Mouse (Mus musculus) megakaryocyte, embryonic 14.5 days (primary cell): ENCODE results near the gene Fam19a5. TPM values are rescaled to one million over a fixed set of nuclear protein-coding genes. Genes with fewer than 3 reads are reported as not detected.

ENCODE experiments used
- H3K27me3 ChIP-seq: replicated peaks from 2 replicates; pipeline ENCODE3; 2012; ENCODE audit warnings: inconsistent platforms
- H3K36me3 ChIP-seq: replicated peaks from 2 replicates; pipeline ENCODE3; 2012; ENCODE audit warnings: low read length, inconsistent platforms, mixed read lengths
- H3K4me1 ChIP-seq: 2 replicates; pipeline ENCODE4 v1.6.1; 2012; ENCODE audit warnings: inconsistent platforms
- H3K4me3 ChIP-seq: replicated peaks from 2 replicates; pipeline ENCODE3; 2012; ENCODE audit warnings: moderate library complexity, mild to moderate bottlenecking, inconsistent platforms
- H3K9me3 ChIP-seq: 2 replicates; pipeline ENCODE4 v1.6.1; 2012; ENCODE audit warnings: inconsistent platforms
- FLI1 ChIP-seq: IDR thresholded peaks from 2 replicates; pipeline ENCODE4 v1.6.1; 2012; ENCODE audit warnings: low read length, inconsistent platforms, mixed read lengths
- GATA1 ChIP-seq: IDR thresholded peaks from 3 replicates; pipeline ENCODE4 v1.6.1; 2012; ENCODE audit warnings: mixed read lengths, low read length, inconsistent platforms, borderline replicate concordance
- polyA plus RNA-seq: library from polyadenylated mRNA; stranded (reverse); fragments of >175 nt; gene quantifications from 2 replicates; pipeline ENCODE4 v1.2.3, GENCODE M21; 2012; ENCODE audit warnings: low replicate concordance; ENCODE audit not compliant: insufficient read depth

Fam19a5 gene
- polyA plus RNA-seq, 1 experiment: 0.08 TPM

DNA sequence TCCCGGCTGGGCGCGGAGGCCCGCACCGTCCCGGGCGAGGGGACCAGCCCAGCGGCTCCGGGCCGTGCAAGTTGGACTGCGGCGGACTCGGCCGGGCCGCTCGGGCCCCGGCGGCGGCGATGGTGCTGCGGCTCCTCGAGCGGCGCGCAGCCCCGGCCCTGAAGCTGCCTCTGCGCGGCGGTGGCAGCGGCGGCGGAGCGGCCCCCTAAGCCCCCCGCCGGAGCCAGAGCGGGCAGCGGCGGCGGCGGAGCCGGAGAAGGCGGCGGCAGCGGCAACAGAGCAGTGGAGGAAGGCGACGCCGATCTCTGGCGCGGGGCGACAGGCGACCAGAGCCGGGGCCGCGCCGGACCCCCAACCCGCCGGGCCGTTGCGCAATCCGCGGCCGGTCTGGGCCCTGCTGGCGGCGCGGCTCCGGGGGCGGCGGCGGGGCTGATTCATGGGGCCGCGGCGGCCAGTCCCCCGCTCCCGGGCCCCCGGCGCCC, 80.6 kb downstream of the Fam19a5 start:
- Histone ChIP-seq H3K9me3 (no peaks in the 10 kb centered on the region), H3K4me1 (no peaks in the 10 kb centered on the region), H3K4me3 (no peak overlapping the region)

DNA sequence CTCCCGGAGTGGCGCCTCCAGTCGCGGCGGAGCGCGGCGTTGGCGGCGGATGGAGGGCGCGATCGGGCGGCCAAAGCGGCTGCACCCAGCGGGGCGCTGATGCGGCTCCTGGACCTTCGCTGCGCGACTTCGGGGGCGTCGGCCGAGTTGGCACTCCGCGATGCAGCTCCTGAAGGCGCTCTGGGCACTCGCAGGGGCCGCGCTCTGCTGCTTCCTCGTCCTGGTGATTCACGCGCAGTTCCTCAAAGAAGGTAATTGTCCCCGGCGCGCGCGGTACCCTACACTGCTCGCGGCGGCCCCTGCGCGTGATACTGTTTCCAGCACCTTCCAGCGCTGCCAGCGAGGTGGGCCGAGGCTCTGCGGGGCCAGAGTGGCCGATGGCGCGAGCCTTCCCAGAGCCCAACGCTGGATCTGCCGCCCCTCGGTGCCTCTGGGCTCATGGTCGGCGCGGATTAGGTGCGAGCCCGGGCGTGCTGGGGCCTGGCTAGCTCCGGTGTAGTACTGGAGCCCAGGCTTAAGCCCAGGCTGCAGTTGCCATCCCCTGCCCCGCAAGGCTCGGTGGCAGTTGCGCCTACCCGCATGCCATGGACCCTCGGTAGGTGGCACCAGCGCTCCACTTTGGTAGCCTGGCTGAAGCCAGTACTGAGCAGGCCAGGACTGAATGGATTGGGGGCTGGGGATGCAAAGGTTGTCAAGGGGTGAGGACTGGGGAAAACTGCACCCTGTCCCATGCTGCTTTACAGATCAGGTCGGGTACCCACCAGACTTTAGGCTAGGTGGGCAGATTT, 81.3 kb downstream of the Fam19a5 start:
- no peaks in the 10 kb centered on the region for H3K36me3 ChIP-seq
- H3K9me3 ChIP-seq: no peaks in the 10 kb centered on the region
- H3K27me3 ChIP-seq: peaks cover 58% of the 10 kb centered on the region
- no peak overlapping the region for H3K4me3 ChIP-seq
- H3K4me1 ChIP-seq: no peaks in the 10 kb centered on the region
- TF ChIP-seq GATA1 (no peak), FLI1 (no peak)

More for the DNA sequence above, 80.6 kb downstream of the Fam19a5 start:
- Histone ChIP-seq H3K27me3 (peaks cover 58% of the 10 kb centered on the region), H3K36me3 (no peaks in the 10 kb centered on the region)
- TF ChIP-seq GATA1 (no peak), FLI1 (no peak)

DNA sequence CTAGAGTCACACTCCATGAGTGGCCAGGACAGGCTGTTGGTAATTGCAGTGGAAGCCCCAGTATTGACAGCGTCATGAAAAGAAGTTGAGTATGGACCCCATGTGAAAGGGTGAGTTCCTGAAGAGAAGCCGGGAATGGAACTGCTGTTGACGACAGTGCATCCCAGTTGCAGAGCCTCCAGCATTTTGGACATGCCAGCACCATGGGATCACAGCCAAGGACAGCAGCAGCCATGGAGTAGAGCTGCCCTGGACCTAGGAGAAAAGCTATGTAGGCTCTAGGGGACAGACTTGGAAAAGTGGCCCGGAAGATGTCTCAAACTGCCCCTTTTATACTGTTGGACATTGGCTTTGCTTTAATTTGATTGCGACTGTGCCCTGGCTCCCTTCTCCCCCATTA, 91.2 kb downstream of the Fam19a5 start:
- no peak for TF ChIP-seq FLI1
- no peak for TF ChIP-seq GATA1
- Histone ChIP-seq H3K4me1 (no peaks in the 10 kb centered on the region), H3K27me3 (no peaks in the 10 kb centered on the region), H3K4me3 (no peak overlapping the region), H3K36me3 (no peaks in the 10 kb centered on the region), H3K9me3 (peaks cover 45% of the 10 kb centered on the region)

DNA sequence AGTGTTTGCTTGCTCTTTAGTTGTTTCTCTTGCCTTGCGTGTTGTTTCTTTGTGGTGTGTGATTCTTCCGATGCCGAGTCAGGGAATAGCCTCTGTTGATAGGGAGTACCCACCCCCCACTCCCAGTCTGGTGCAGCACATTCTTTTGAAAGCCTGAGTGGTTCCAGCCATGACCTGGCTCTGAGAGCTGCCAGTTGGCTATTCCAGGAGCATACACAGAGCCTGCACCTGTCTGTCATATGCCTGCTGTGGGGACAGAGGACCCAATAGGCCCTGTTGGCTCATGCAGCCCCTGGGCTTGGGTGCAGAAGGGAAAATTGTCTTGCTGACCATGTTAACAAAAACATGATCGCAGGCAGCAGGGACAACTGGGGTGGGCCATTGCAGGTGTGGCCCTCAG, 92.3 kb downstream of the Fam19a5 start:
- H3K4me1 ChIP-seq: no peaks in the 10 kb centered on the region
- peaks cover 49% of the 10 kb centered on the region for H3K9me3 ChIP-seq
- H3K4me3 ChIP-seq: no peak overlapping the region
- no peak for TF ChIP-seq GATA1
- no peak for TF ChIP-seq FLI1
- H3K27me3 ChIP-seq: no peaks in the 10 kb centered on the region
- H3K36me3 ChIP-seq: no peaks in the 10 kb centered on the region

DNA sequence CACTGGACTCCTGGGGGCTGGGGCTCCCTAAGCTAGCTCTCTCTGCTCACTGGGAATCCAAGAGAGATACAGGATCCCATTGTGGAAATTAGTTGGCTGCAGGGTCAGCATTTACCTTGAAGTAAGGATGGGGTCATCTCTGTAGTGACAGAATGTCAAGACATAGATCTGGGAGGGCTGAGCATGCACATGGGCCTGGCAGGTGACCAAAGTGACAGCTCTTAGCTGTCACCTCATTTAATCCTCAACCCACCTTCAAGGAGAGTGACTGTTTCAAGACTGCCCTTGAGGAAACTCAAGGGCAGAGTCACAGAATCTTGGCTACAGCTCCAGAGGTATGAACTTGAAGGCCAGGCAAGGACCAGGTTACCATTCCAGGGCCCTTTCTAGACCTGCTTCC, 93.1 kb downstream of the Fam19a5 start:
- no peaks in the 10 kb centered on the region for H3K4me1 ChIP-seq
- H3K36me3 ChIP-seq: no peaks in the 10 kb centered on the region
- H3K4me3 ChIP-seq: no peak overlapping the region
- TF ChIP-seq FLI1 (no peak), GATA1 (no peak)
- H3K9me3 ChIP-seq: peaks cover 53% of the 10 kb centered on the region
- no peaks in the 10 kb centered on the region for H3K27me3 ChIP-seq

DNA sequence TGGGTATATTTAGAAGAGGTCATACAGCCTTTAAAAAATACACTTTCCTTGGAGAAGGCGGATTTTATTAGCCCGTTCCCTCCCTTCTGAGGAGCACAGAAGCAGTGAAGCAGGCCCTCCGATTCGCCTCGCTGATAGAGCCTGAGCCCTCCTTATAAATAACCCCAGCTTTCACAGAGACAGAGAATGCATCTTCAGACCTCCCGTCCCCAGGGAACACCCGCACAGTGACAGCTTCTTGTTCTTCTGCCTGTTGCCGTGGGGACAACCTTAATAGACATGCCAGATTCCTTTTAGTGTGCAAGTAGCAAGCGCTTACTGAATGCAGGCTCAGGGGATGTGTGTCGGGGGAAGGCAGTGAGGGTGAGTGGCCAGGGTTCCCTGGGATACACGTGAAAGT, 94.2 kb downstream of the Fam19a5 start:
- no peak for TF ChIP-seq GATA1
- no peak for TF ChIP-seq FLI1
- Histone ChIP-seq H3K27me3 (no peaks in the 10 kb centered on the region), H3K36me3 (no peaks in the 10 kb centered on the region), H3K4me1 (no peaks in the 10 kb centered on the region), H3K9me3 (peaks cover 57% of the 10 kb centered on the region), H3K4me3 (no peak overlapping the region)

DNA sequence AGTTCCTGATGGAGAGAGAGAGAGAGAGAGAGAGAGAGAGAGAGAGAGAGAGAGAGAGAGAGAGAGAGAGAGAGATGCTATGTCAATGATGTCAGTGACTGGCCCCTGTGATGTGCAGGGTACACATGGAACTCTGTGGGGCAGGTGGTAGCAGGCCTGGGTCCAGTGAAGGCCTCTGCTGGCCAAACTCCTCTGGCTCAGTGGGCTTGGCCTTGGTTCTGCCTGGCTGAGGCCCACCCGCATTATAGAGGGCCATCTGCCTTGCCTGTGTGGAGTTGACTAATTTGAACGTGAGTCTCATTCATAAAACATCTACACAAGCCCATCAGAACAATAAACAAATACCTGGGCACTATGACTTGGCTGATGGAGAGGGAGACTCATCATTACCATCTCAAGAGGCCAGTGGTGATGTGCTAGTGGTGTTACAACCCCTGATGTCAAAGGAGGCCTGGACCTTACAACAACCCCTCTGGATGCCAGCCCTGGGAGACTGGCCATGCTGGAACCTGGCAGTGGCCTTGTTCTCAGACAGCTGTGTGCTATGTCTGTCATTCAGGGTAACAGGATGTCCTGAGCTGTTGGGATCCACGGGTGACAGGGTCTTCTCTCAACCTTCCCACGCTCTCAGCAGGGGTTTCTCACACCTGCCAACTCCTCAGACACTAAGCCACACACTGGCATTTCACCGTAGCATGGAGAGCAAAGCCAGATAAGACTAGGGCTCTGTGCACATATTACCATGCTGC, 102.4 kb downstream of the Fam19a5 start:
- Histone ChIP-seq H3K4me3 (no peak overlapping the region), H3K27me3 (no peaks in the 10 kb centered on the region), H3K9me3 (peaks cover 51% of the 10 kb centered on the region), H3K36me3 (no peaks in the 10 kb centered on the region), H3K4me1 (no peaks in the 10 kb centered on the region)
- TF ChIP-seq GATA1: no peak
- no peak for TF ChIP-seq FLI1

DNA sequence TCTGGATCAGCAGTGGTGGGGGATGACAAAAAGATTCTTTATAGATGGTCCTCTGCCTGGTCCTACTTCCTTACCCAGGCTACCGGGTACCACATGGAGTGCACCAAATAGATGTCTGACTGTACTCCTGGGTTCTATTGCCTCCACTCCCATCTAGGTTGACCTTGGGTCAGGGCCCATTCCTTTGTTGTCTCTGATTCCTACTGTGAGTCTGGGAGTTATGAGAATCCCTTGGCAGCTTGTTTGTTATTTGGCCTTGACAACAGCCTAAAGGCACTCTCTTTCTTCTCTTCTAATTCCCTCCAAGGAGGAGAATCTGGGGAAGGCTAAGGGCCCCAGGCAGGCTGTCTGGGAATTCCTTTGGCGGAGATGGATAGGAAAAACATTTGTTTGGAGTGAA, 105.6 kb downstream of the Fam19a5 start:
- Histone ChIP-seq H3K9me3 (peaks cover 64% of the 10 kb centered on the region), H3K4me1 (no peaks in the 10 kb centered on the region), H3K27me3 (no peaks in the 10 kb centered on the region), H3K4me3 (no peak overlapping the region), H3K36me3 (no peaks in the 10 kb centered on the region)
- TF ChIP-seq FLI1 (no peak), GATA1 (no peak)

DNA sequence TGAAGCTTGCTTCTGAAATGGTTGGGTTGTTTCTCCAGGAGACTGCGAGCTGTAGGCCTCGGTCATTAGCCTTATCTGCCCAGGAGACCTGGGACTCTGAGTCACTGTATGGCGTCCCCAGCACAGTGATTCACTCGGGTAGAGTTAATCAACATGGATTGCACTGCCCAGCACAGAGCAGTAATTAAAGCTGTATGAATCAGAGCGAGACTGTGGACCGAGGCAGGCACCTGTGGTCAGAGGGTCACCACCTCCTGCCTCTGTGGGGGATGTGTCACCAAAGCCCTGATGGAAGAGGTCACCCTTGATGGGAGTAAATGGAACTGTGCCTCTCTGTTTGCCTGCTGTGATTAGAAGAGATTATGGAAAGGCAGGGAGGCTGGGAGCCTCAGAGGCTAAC, 110.5 kb downstream of the Fam19a5 start:
- no peaks in the 10 kb centered on the region for H3K27me3 ChIP-seq
- H3K4me1 ChIP-seq: no peaks in the 10 kb centered on the region
- no peaks in the 10 kb centered on the region for H3K36me3 ChIP-seq
- peaks cover 70% of the 10 kb centered on the region for H3K9me3 ChIP-seq
- H3K4me3 ChIP-seq: no peak overlapping the region
- TF ChIP-seq GATA1 (no peak), FLI1 (no peak)
